Mouse (Mus musculus): ENCODE data around the gene Dusp15.

DNA sequence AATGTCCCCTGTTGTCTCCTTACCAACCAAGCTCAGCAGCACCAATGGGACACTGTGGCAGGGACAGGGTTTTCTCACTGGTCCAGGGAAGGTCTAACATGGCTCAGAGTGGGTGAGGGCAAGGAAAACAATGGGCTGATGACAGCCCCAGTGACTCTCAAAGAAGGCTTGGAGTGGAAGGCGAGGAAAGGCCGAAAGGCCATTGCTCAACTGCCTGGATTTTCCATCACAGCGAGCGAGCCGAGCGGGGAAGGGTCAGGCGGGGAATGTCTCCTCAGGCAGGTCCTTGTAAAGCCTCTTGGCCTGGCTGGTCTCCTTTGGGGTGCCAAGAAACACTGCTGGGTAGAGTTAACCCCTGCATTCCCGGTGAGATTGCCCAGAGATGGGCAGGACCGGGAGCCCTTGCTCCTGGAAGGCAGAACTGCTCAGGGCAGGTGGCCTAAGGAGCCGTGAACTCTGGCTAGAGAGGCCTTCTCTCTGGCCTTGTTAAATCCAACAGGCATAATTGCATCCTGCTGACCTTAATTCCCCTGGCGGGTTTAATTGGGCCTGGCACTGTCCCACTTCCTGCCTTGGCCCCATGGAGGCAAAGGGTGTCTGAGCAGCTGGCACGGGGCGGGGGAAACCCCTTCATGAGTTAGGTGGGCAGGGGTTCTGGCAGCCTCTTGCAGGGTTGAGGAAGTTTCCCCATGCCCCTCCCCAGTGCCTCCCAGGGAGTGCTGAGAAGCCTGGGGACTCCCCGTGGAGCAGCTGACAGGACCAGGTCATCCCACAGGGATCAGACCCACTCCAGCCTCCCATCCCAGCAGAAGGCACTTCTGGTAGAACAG, 44.2 kb downstream of the Dusp15 start:
- TF ChIP-seq POLR2A (IDR thresholded peaks at IDR 0.05; ENCODE audit: borderline replicate concordance, control insufficient read depth, low read depth, low read length) (no peak), CTCF (IDR thresholded peaks at IDR 0.05; ENCODE audit: control insufficient read depth, insufficient read depth, low read length) (no peak)

Data from bone marrow, adult 2 months (tissue).